Mouse (Mus musculus): ENCODE results near the gene Pars2. TPM values are rescaled to one million over a fixed set of nuclear protein-coding genes. Genes with fewer than 3 reads are reported as not detected.

Gene Pars2
- 10 to 100 TPM in 1 of 2 experiments, 1 to 10 TPM in 1; 9.9 to 10.8 TPM for polyA plus RNA-seq (2017; shearing (Covaris generic))

GRCm38 (mm10) chr4:106650833-106651527 is at the start of gene Pars2:
TSS of gene Pars2 (plus strand) at chr4:106651069.

DNA sequence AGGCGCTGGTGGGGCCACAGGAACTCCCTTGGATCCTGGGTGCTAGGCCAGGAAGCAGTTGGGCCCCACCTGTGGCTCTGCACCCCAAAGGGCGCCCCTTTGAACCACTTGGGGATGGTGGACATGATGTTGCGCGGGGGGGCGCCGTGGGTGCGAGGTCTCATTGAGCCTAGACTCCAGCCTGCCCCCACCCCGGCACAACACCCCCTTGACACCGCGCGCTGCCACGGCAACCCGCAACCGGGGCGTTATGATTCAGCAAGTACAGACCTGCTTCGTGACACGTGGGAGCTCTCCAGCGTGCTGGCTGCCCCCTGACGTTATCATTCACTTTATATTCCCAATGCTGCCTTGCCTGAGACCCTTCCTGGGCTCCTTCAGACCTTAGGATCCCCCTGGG is 33.8 kb upstream of the Pars2 start, which contains the start of gene Lexm:
TSS of gene Lexm (minus strand) at position 186 of the 400 bp plus-strand sequence.

DNA sequence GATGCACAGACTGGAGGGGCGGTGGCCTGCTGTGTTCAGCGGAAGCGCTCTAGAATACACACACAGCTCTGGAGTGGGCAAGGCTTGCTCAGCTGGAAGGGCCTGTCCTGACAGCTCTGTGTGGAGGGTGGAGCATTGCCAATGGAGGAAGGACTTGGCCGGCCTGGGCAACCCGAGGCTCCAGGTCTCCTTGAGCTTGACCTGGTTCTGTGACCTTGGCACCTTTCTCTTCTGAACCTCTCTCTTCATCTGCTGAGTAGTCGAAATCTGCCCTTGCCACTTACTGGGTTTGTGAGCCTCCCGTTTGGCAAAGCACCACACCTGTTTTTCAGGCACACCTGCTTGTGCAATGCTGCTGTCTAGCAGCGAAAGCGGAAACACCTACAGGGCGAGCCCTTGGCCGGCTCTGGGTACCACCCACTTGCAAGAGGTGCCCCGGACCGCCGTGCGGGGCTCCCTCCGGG is 28.8 kb upstream of the Pars2 start, which contains the start of gene Ttc22:
TSS of gene Ttc22 (plus strand) at position 403 of the 464 bp plus-strand sequence.

DNA sequence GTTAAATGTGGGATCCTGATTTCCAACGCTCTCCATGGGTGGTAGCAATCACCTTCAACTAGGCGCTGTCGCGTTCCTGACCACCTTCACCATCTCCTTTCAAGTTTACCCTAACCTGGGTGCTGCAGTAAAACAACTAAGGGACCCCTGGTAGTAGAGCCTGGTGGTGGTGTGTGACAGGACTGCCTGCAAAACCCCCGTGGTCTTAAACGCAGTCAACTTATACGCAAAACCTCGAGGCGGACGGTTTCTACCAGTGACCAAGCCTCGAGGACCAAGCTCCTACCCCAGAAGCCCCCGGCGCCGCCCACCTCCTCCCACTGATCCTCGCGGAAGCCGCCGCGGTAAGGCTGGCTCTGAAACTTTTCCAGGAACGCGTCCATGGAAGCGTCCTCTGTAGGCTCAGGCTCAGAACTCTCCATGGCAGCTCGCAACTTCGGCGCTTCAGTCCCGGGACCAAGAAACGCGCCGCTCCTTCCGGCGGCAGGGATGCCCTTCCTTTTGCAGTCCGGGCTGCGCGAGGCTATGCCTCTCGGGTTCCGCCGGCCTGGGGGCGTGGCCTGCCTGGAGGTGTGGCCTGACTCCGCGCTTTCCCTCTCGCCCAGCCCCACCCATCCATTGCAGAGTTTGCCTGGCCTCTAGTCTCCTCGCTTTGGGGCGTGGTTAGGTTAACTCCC is 27.7 kb downstream of the Pars2 start, which contains the start of gene Ttc4:
TSS of gene Ttc4 (minus strand) at position 503 of the 677 bp plus-strand sequence.

Other genes starting within 250 kb of the Pars2 start
- gene Pcsk9, start 186.7 kb upstream of the Pars2 start, polyA plus RNA-seq (2017; shearing (Covaris generic)), result under 1 TPM in 1 of 2 experiments, not detected in 1; 0.11 TPM
- not detected for gene Bsnd, start 158.8 kb upstream of the Pars2 start, polyA plus RNA-seq (2017; shearing (Covaris generic))
- 1 to 10 TPM; 1.1 to 3.1 TPM for gene Dhcr24, start 90.0 kb upstream of the Pars2 start, polyA plus RNA-seq (2017; shearing (Covaris generic))
- gene Lexm, start 33.8 kb upstream of the Pars2 start, polyA plus RNA-seq (2017; shearing (Covaris generic)), result under 1 TPM in 1 of 2 experiments, not detected in 1; 0.11 TPM
- gene Ttc22, start 28.6 kb upstream of the Pars2 start, polyA plus RNA-seq (2017; shearing (Covaris generic)), result under 1 TPM in 1 of 2 experiments, not detected in 1; 0.09 TPM
- 10 to 100 TPM; 53.5 to 59.4 TPM for gene Ttc4, start 27.9 kb downstream of the Pars2 start, polyA plus RNA-seq (2017; shearing (Covaris generic))
- gene Mroh7, start 79.9 kb downstream of the Pars2 start, polyA plus RNA-seq (2017; shearing (Covaris generic)), result not detected
- not detected for gene Fam151a, start 82.8 kb downstream of the Pars2 start, polyA plus RNA-seq (2017; shearing (Covaris generic))
- gene Acot11, start 153.9 kb downstream of the Pars2 start, polyA plus RNA-seq (2017; shearing (Covaris generic)), result 10 to 100 TPM in 1 of 2 experiments, 1 to 10 TPM in 1; 4.0 to 18.2 TPM